Mouse (Mus musculus) hindbrain, embryonic 14.5 days (tissue): ENCODE measurements around the gene Mapre1. TPM values are rescaled to one million over a fixed set of nuclear protein-coding genes. Genes with fewer than 3 reads are reported as not detected.

ENCODE experiments used
- ATAC-seq: fragments of 200-750 bp; cut with Nextera tagmentation; 2 replicates; pipeline ENCODE4 v1.8.0; 2017; ENCODE audit warnings: moderate number of reproducible peaks, mild to moderate bottlenecking, moderate TSS enrichment, moderate library complexity; ENCODE audit not compliant: low FRiP score
- DNase-seq: peaks from one replicate; pipeline ENCODE4 v3.0.0-alpha.2; 2015; ENCODE audit warnings: low spot score
- H3K27ac ChIP-seq: fragments of 300-500 bp; sonication (generic); 2 replicates; pipeline ENCODE4 v1.5.1; 2014; ENCODE audit warnings: mild to moderate bottlenecking, moderate library complexity
- H3K27me3 ChIP-seq: fragments of 300-500 bp; sonication (generic); 2 replicates; pipeline ENCODE4 v1.6.1; 2014; ENCODE audit warnings: mild to moderate bottlenecking, low read length, mixed read lengths; ENCODE audit not compliant: control insufficient read depth, insufficient read depth
- H3K36me3 ChIP-seq: fragments of 300-500 bp; sonication (generic); replicated peaks from 2 replicates; pipeline ENCODE4 v1.6.1; 2014; ENCODE audit not compliant: control insufficient read depth, insufficient read depth
- H3K4me1 ChIP-seq: fragments of 300-500 bp; sonication (generic); replicated peaks from 2 replicates; pipeline ENCODE4 v1.6.1; 2014; ENCODE audit warnings: antibody characterized with exemption, low read length, mixed read lengths; ENCODE audit not compliant: control insufficient read depth, insufficient read depth
- H3K4me2 ChIP-seq: fragments of 300-500 bp; sonication (generic); replicated peaks from 2 replicates; pipeline ENCODE4 v1.6.1; 2014; ENCODE audit warnings: mild to moderate bottlenecking, moderate library complexity
- H3K4me3 ChIP-seq: fragments of 300-500 bp; sonication (generic); replicated peaks from 2 replicates; pipeline ENCODE4 v1.5.1; 2014; ENCODE audit warnings: mild to moderate bottlenecking, low read length
- H3K9ac ChIP-seq: fragments of 300-500 bp; sonication (generic); 2 replicates; pipeline ENCODE4 v1.6.1; 2014
- H3K9me3 ChIP-seq: fragments of 300-500 bp; sonication (generic); 2 replicates; pipeline ENCODE4 v1.6.1; 2016; ENCODE audit warnings: low read length; ENCODE audit not compliant: control insufficient read depth
- WGBS: fragments of 180-500 bp; shearing (Covaris S2); extraction: QIAGEN DNeasy Blood & Tissue Kit; methylation state at CpG from one replicate; pipeline ENCODE4 v1.1.7; 2014; 5-methylcytosine and 5-hydroxymethylcytosine counted together
- polyA plus RNA-seq: library from polyadenylated mRNA; unstranded; fragments of >200 nt; fragmentation: Nextera tagmentation; extraction: Ambion mirVana; gene quantifications from 2 replicates; pipeline ENCODE4 v1.2.1, GENCODE M21; 2014

The Mapre1 gene
- polyA plus RNA-seq, 1 experiment from 2014 or later, result 394 TPM

- 90% methylated on average over 2 of the region's 2 CpGs for WGBS
Observed at GRCm38 (mm10) chr2:153768881-153769280, 27.8 kb downstream of the Mapre1 start.

GRCm38 (mm10) chr2:153772950-153773349 is 31.9 kb downstream of the Mapre1 start:
- H3K4me2 ChIP-seq, result no peak overlapping the region
- no peaks in the 10 kb centered on the region for H3K27me3 ChIP-seq
- H3K9me3 ChIP-seq, result 0 out of 2 replicates have a peak, but pooled peaks cover 4% of the 10 kb centered on the region
- no peak overlapping the region for H3K4me3 ChIP-seq
- no peak overlapping the region for H3K9ac ChIP-seq
- no peak overlapping the region for H3K27ac ChIP-seq
- H3K36me3 ChIP-seq, result peaks cover 41% of the 10 kb centered on the region
- over 99% methylated on average over 4 of the region's 4 CpGs for WGBS
- no peak for DNase-seq
- no peak for ATAC-seq
- no peaks in the 10 kb centered on the region for H3K4me1 ChIP-seq

More at GRCm38 (mm10) chr2:153768881-153769280, 27.8 kb downstream of the Mapre1 start:
- H3K4me3 ChIP-seq, result no peak overlapping the region
- H3K4me2 ChIP-seq, result no peak overlapping the region
- no peak overlapping the region for H3K27ac ChIP-seq
- no peaks in the 10 kb centered on the region for H3K4me1 ChIP-seq
- H3K9me3 ChIP-seq, result 0 out of 2 replicates have a peak, but pooled peaks cover 3% of the 10 kb centered on the region
- peaks cover 76% of the 10 kb centered on the region for H3K36me3 ChIP-seq
- DNase-seq (no peak), ATAC-seq (no peak)
- no peak overlapping the region for H3K9ac ChIP-seq
- no peaks in the 10 kb centered on the region for H3K27me3 ChIP-seq

GRCm38 (mm10) chr2:153775472-153775871 is 34.4 kb downstream of the Mapre1 start:
- Histone ChIP-seq H3K4me1 (peaks cover 5% of the 10 kb centered on the region; the same call in 1 of the 2 replicates), H3K27ac (no peak overlapping the region), H3K36me3 (peaks cover 16% of the 10 kb centered on the region), H3K4me3 (no peak overlapping the region), H3K27me3 (no peaks in the 10 kb centered on the region), H3K9ac (no peak overlapping the region), H3K4me2 (no peak overlapping the region), H3K9me3 (0 out of 2 replicates have a peak, but pooled peaks cover 4% of the 10 kb centered on the region)
- 96% methylated on average over 4 of the region's 4 CpGs for WGBS
- ATAC-seq (no peak), DNase-seq (no peak)

GRCm38 (mm10) chr2:153778638-153779362 is 37.7 kb downstream of the Mapre1 start:
- H3K36me3 ChIP-seq, result peaks cover 4% of the 10 kb centered on the region; the same call in 1 of the 2 replicates
- peak overlapping the region; percentile 61 for H3K4me2 ChIP-seq
- H3K27me3 ChIP-seq, result no peaks in the 10 kb centered on the region
- no peak overlapping the region for H3K27ac ChIP-seq
- H3K9me3 ChIP-seq, result 0 out of 2 replicates have a peak, but pooled peaks cover under 1% of the 10 kb centered on the region
- peaks cover 5% of the 10 kb centered on the region; the same call in 1 of the 2 replicates for H3K4me1 ChIP-seq
- peak overlapping the region; percentile 49; the same call in 1 of the 2 replicates for H3K9ac ChIP-seq
- peak overlapping the region; percentile 26 for H3K4me3 ChIP-seq
- DNase-seq, result peak; percentile 51
- WGBS, result 14% methylated on average over 24 of the region's 24 CpGs
- ATAC-seq, result peak; percentile 76; the same call in 1 of the 2 replicates

- Histone ChIP-seq H3K27ac (no peak within 1 kb of the TSS), H3K4me1 (peaks cover 5% of the 10 kb centered on the region; the same call in 1 of the 2 replicates), H3K27me3 (no peaks in the 10 kb centered on the region), H3K4me3 (peak within 1 kb of the TSS; percentile 26), H3K4me2 (peak within 1 kb of the TSS; percentile 61), H3K9me3 (no peaks in the 10 kb centered on the region), H3K9ac (peak within 1 kb of the TSS; percentile 49; the same call in 1 of the 2 replicates), H3K36me3 (no peaks in the 10 kb centered on the region)
- DNase-seq (no peak), ATAC-seq (no peak)
- 63% methylated on average over 12 of the region's 12 CpGs for WGBS
Observed at GRCm38 (mm10) chr2:153779394-153779981, 38.4 kb downstream of the Mapre1 start, which contains the start of gene Efcab8. TSS of gene Efcab8 (plus strand) at chr2:153779931.

- H3K27ac ChIP-seq, result no peak overlapping the region
- no peaks in the 10 kb centered on the region for H3K9me3 ChIP-seq
- H3K4me3 ChIP-seq, result no peak overlapping the region
- 93% methylated on average over 4 of the region's 4 CpGs for WGBS
- DNase-seq, result no peak
- H3K4me2 ChIP-seq, result no peak overlapping the region
- peaks cover 5% of the 10 kb centered on the region; the same call in 1 of the 2 replicates for H3K4me1 ChIP-seq
- no peaks in the 10 kb centered on the region for H3K36me3 ChIP-seq
- ATAC-seq, result no peak
- H3K27me3 ChIP-seq, result no peaks in the 10 kb centered on the region
- H3K9ac ChIP-seq, result no peak overlapping the region
Observed at GRCm38 (mm10) chr2:153781181-153781580, 40.1 kb downstream of the Mapre1 start.

GRCm38 (mm10) chr2:153784668-153785067 is 43.6 kb downstream of the Mapre1 start:
- no peaks in the 10 kb centered on the region for H3K9me3 ChIP-seq
- no peaks in the 10 kb centered on the region for H3K36me3 ChIP-seq
- H3K9ac ChIP-seq, result no peak overlapping the region
- ATAC-seq, result no peak
- no peaks in the 10 kb centered on the region for H3K27me3 ChIP-seq
- no peaks in the 10 kb centered on the region for H3K4me1 ChIP-seq
- H3K4me3 ChIP-seq, result no peak overlapping the region
- no peak for DNase-seq
- no peak overlapping the region for H3K4me2 ChIP-seq
- 97% methylated on average over 2 of the region's 2 CpGs for WGBS
- no peak overlapping the region for H3K27ac ChIP-seq

- Histone ChIP-seq H3K4me3 (no peak overlapping the region), H3K4me1 (no peaks in the 10 kb centered on the region), H3K27me3 (no peaks in the 10 kb centered on the region), H3K9ac (no peak overlapping the region), H3K27ac (no peak overlapping the region), H3K36me3 (no peaks in the 10 kb centered on the region), H3K4me2 (no peak overlapping the region), H3K9me3 (no peaks in the 10 kb centered on the region)
- ATAC-seq, result no peak
- no peak for DNase-seq
Observed at GRCm38 (mm10) chr2:153793366-153793765, 52.3 kb downstream of the Mapre1 start.

- H3K4me1 ChIP-seq, result no peaks in the 10 kb centered on the region
- H3K27me3 ChIP-seq, result no peaks in the 10 kb centered on the region
- DNase-seq, result no peak
- H3K36me3 ChIP-seq, result no peaks in the 10 kb centered on the region
- ATAC-seq, result no peak
- no peak overlapping the region for H3K27ac ChIP-seq
- no peak overlapping the region for H3K4me2 ChIP-seq
- no peak overlapping the region for H3K4me3 ChIP-seq
- WGBS, result 56% methylated on average over 5 of the region's 5 CpGs
- no peaks in the 10 kb centered on the region for H3K9me3 ChIP-seq
- H3K9ac ChIP-seq, result no peak overlapping the region
Observed at GRCm38 (mm10) chr2:153795090-153795489, 54.0 kb downstream of the Mapre1 start.
